Mouse (Mus musculus): ENCODE data around the gene Rcan2.

Rcan2 gene

GRCm38 (mm10) chr17:43916128-43916527 lies 115.0 kb downstream of the Rcan2 start:
- in situ Hi-C loops (cut with MboI, MseI): no loop called here

GRCm38 (mm10) chr17:43917143-43917542 lies 116.0 kb downstream of the Rcan2 start:
- in situ Hi-C loops (cut with MboI, MseI): no loop called here

GRCm38 (mm10) chr17:43929856-43930255 lies 128.7 kb downstream of the Rcan2 start:
- in situ Hi-C loops (cut with MboI, MseI): loop anchor here (10.0 kb wide), 1 partner anchor 875 kb away; no protein-coding TSS in a partner anchor

- in situ Hi-C loops (cut with MboI, MseI): no loop called here
Measured at GRCm38 (mm10) chr17:43931731-43932130, 130.6 kb downstream of the Rcan2 start.

- in situ Hi-C loops (cut with MboI, MseI): no loop called here
Measured at GRCm38 (mm10) chr17:43934056-43934455, 132.9 kb downstream of the Rcan2 start.

GRCm38 (mm10) chr17:43952219-43952618 lies 151.1 kb downstream of the Rcan2 start:
- in situ Hi-C loops (cut with MboI, MseI): no loop called here

GRCm38 (mm10) chr17:43952661-43953534 lies 151.7 kb downstream of the Rcan2 start:
- in situ Hi-C loops (cut with MboI, MseI): no loop called here

- in situ Hi-C loops (cut with MboI, MseI): no loop called here
Measured at GRCm38 (mm10) chr17:43953535-43953918, 152.4 kb downstream of the Rcan2 start.

- in situ Hi-C loops (cut with MboI, MseI): no loop called here
Measured at GRCm38 (mm10) chr17:43959797-43960196, 158.6 kb downstream of the Rcan2 start.

GRCm38 (mm10) chr17:43969943-43970342 lies 168.8 kb downstream of the Rcan2 start:
- in situ Hi-C loops (cut with MboI, MseI): no loop called here

GRCm38 (mm10) chr17:43977572-43977971 lies 176.4 kb downstream of the Rcan2 start:
- in situ Hi-C loops (cut with MboI, MseI): no loop called here

- in situ Hi-C loops (cut with MboI, MseI): no loop called here
Measured at GRCm38 (mm10) chr17:43979925-43980324, 178.8 kb downstream of the Rcan2 start.

GRCm38 (mm10) chr17:43982505-43982904 lies 181.4 kb downstream of the Rcan2 start:
- in situ Hi-C loops (cut with MboI, MseI): no loop called here

- in situ Hi-C loops (cut with MboI, MseI): no loop called here
Measured at GRCm38 (mm10) chr17:43989334-43989945, 188.3 kb downstream of the Rcan2 start.

GRCm38 (mm10) chr17:43990957-43991383 lies 189.8 kb downstream of the Rcan2 start:
- in situ Hi-C loops (cut with MboI, MseI): no loop called here

GRCm38 (mm10) chr17:43994080-43994479 lies 192.9 kb downstream of the Rcan2 start:
- in situ Hi-C loops (cut with MboI, MseI): no loop called here

- in situ Hi-C loops (cut with MboI, MseI): no loop called here
Measured at GRCm38 (mm10) chr17:43997514-43997913, 196.4 kb downstream of the Rcan2 start.

GRCm38 (mm10) chr17:43998095-43998494 lies 196.9 kb downstream of the Rcan2 start:
- in situ Hi-C loops (cut with MboI, MseI): no loop called here

- in situ Hi-C loops (cut with MboI, MseI): no loop called here
Measured at GRCm38 (mm10) chr17:44004401-44004800, 203.2 kb downstream of the Rcan2 start.

- in situ Hi-C loops (cut with MboI, MseI): no loop called here
Measured at GRCm38 (mm10) chr17:44007411-44007810, 206.3 kb downstream of the Rcan2 start.

GRCm38 (mm10) chr17:44011917-44012316 lies 210.8 kb downstream of the Rcan2 start:
- in situ Hi-C loops (cut with MboI, MseI): no loop called here

- in situ Hi-C loops (cut with MboI, MseI): no loop called here
Measured at GRCm38 (mm10) chr17:44013756-44014510, 212.8 kb downstream of the Rcan2 start.
